Mouse (Mus musculus) brain, adult 10 weeks (tissue): ENCODE measurements around the gene Aldoart1. TPM values are rescaled to one million over a fixed set of nuclear protein-coding genes. Genes with fewer than 3 reads are reported as not detected.

ENCODE experiments used
- polyA plus RNA-seq: library from polyadenylated mRNA; stranded (reverse); fragments of 350-450 nt; fragmentation: Illumina TruSeq; extraction: RNeasy Lipid Tissue Mini Kit (QIAGEN cat#74804); gene quantifications from one replicate; pipeline ENCODE4 v1.2.3, GENCODE M21; 2015; ENCODE audit warnings: low read depth, low replicate concordance

The Aldoart1 gene
- polyA plus RNA-seq, result not detected

DNA sequence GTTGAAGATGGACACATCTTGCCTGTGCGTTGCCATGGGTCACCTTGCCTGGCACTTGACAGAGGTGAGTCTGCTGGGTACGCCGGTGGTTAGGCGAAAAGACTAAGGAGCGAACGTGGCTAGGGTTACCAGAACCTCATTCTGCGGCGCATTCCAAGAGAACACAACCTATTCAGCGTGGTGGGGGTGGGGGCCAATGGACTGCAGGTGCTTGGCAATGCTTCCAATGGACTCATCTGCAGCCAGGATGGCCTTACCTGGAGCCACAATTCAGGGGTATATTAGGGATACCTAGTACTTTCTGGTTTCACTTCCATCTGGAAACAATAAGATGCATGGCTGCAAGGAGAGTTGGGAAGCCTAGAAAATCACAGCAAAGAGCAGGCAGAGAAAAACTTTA is at the start of gene Aldoart1:
Aldoart1 (minus strand) TSS at position 101 of the 400 bp plus-strand sequence.

